Mouse (Mus musculus): ENCODE data around the gene Gosr2. TPM values are rescaled to one million over a fixed set of nuclear protein-coding genes. Genes with fewer than 3 reads are reported as not detected.

The Gosr2 gene
- polyA plus RNA-seq (2015; fragmentation: Nextera tagmentation; extraction: Ambion mirVana): 42.2 and 45.2 TPM in 2 replicates

DNA sequence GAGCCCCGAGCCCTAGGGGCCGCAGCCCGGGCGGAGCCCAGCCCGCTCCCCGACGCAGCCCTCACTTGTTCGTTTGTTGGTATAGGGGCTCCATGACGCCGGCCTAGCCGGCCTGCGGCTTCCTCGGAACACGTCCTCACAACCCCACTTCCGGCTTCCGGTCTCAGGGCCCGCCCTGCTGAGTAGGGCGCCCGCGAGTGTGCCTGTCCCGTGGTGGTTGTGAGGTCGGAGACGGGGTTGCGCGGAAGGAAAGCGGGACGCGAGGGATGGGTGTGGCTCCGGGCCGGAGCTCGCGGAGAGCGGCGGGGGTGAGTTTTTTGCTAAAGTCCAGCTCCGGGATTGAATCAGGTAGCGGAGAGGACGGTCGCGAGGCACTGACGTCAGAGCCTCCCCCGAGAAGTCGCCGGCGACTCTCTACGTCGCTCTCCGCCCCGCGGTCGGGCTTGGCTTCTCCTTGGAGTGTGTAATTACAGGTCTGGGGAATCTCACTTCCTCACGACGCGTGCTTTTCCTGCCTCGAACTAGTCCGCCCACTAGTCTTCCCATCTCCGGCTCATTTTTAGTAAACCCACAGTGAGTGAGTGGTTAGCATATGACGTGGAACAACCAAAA, at the start of gene Gosr2:
Gene Gosr2 (minus strand): TSS at position 334 of the 612 bp plus-strand sequence.

DNA sequence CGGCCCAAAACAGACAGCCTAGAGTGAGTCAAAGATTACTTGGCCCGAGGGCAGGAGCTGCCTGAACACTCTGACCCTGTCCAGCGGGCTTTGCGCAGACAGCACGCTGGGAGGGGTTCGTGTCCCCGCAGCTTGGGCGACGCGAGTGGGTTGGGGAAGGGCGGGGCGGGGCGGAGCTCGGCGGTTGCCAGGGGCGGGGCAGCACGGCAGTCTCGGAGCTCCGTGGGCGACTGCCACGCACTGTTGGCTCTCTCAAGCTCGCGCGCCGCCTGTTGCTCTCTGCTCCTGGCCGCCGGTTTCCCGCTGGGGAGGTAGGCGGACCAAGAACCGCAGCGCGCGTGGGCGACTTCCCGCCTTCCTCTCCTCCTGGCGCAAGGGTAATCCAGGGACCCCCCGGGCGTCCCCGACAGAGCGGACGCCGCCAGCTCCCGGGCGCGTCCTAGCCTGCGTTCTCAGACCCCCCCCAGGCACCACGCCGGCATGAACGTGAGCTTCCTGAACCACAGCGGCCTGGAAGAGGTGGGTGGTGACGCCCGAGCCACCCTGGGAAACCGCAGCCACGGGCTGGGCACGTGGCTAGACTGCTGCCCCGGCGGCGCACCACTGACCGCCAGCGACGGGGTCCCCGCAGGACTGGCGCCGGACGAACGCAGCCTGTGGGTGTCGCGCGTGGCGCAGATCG, 48.3 kb downstream of the Gosr2 start, which contains the start of gene Rprml:
Gene Rprml (plus strand): TSS at position 270 of the 682 bp plus-strand sequence.

DNA sequence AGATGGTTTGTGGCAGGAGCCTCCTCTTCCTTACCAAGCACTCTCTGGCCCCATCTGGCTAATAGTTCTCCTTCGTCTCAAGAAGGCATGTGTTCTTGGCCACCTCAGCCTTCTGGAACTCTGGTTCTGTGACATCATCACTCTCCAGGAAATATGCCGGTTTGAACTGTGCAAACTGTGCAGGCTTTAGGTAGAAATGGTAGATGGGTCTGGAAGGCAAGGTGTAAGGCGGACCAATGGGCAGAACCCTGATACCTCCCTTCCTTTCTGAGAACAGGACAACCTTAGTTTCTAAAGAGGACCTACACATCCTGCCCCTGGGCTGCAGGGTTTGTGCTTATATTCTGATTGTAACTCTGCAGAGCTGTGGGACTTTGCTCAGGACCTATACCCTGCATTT, 58.9 kb downstream of the Gosr2 start, which contains the start of gene Lyzl6:
Gene Lyzl6 (minus strand): TSS at position 101 of the 400 bp plus-strand sequence.

Other genes with a start within 250 kb of the Gosr2 start
- gene Lrrc37a, start 193.3 kb downstream of the Gosr2 start, polyA plus RNA-seq (2015; fragmentation: Nextera tagmentation; extraction: Ambion mirVana): not detected in 2 replicates
- gene Gm884, start 76.8 kb downstream of the Gosr2 start, polyA plus RNA-seq (2015; fragmentation: Nextera tagmentation; extraction: Ambion mirVana): not detected in 2 replicates
- gene Lyzl6, start 59.0 kb downstream of the Gosr2 start, polyA plus RNA-seq (2015; fragmentation: Nextera tagmentation; extraction: Ambion mirVana): not detected in 2 replicates
- gene Rprml, start 48.3 kb downstream of the Gosr2 start, polyA plus RNA-seq (2015; fragmentation: Nextera tagmentation; extraction: Ambion mirVana): not detected in 2 replicates
- gene Wnt9b, start 51.9 kb upstream of the Gosr2 start, polyA plus RNA-seq (2015; fragmentation: Nextera tagmentation; extraction: Ambion mirVana): not detected in 2 replicates
- 0.06 TPM in 1 of 2 replicates, not detected in the other for gene Wnt3, start 76.3 kb upstream of the Gosr2 start, polyA plus RNA-seq (2015; fragmentation: Nextera tagmentation; extraction: Ambion mirVana)